Mouse (Mus musculus): ENCODE results near the gene Xirp1.
A peak's percentile ranks its signal among the peaks of the same experiment; 100 is the strongest.

DNA sequence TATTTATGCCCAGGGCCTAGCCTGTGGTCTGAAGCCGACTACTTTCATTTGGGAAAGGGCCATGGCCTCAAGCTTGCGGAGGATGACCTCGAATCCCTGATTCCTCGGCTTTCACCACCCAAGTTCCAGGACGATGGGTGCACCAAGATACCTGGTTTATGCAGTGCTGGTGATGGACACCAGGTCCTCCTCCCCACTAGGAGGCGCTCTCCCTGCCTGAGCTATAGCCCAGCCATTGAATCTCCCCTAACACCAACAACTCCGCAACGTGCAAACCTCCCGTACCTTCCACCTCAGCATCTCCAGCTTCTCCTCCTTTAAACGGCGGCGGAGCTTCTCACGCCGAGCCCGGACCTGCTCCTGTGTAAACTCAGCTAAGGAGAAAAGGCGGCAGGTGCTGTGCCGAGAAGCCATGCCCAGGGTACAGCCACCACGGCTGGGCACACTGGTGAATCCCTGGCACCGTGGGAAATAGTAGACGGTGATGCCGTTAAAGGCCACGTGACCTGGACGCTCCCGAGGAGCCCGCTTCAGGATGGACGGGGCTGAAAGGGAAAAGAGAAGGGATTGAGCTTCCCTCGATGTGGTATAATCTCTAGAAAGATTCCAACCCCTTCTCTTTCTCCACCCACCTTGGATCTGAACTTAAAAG is 49.4 kb downstream of the Xirp1 start:
- TF ChIP-seq CTCF (conservative IDR thresholded peaks at IDR 0.05 in 1 of 2, IDR thresholded peaks at IDR 0.05 in 1 of 2; ENCODE audit: low read depth in 2 of 2, low read length in 2 of 2) (peak; percentile 63 to 70), ETS1 (conservative IDR thresholded peaks at IDR 0.05; ENCODE audit: low read depth, low read length) (no peak), MEF2A (IDR thresholded peaks at IDR 0.05; ENCODE audit: borderline replicate concordance, low read depth, low read length) (no peak), MAX (IDR thresholded peaks at IDR 0.05; ENCODE audit: low read length) (no peak), SMC3 (IDR thresholded peaks at IDR 0.05; ENCODE audit: low read depth, low read length) (peak; percentile 20; the same call in 1 of the 2 replicates), ZMIZ1 (IDR thresholded peaks at IDR 0.05; ENCODE audit: low read depth, low read length) (no peak), IRF4 (IDR thresholded peaks at IDR 0.05; ENCODE audit: low read depth, low read length) (no peak), POLR2A (IDR thresholded peaks at IDR 0.05; ENCODE audit: low read depth, low read length) (no peak), NRF1 (IDR thresholded peaks at IDR 0.05; ENCODE audit: low read depth, low read length) (no peak), EP300 (IDR thresholded peaks at IDR 0.05; ENCODE audit: low read length) (no peak), JUND (conservative IDR thresholded peaks at IDR 0.05; ENCODE audit: low read depth, low read length) (no peak)
